Mouse (Mus musculus): Measurements from ENCODE around the gene Sox15.

DNA sequence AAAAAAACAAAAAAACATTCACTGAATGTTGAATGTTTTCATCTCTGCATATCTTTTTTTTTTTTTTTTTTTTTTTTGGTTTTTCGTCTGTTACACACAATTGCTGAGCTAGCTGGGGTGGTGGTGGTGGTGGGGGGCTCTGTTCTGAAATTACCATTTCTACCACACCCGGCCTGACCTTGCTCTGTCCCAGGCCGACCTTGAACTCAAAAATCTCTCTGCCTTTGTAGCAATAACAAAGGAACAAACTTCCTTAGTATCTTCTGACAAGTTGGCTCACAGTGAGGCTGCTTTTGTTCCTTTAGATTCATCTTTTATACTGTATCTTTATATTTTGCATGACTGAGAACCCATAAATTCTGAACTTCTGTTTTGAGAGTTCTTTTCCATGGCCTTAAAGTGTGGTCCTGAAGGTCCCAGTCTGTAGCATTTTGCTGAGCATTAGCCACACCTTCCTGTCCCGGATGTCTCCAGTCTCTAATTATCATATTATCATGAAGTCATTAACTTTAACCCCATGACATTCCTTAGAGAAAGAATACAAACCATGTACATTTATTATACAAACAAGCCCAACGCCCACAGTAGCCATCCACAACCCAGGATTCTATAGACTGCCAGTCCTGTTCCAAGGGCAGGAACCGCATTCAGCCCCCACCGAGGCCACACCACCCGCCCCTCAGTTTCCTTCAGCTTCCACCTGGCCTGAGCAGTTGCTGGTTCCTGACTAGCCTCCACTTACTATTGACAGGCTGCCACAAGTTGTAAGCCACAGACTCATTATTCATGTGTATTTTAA, 48.9 kb downstream of the Sox15 start:
- TF ChIP-seq GATA1 (IDR thresholded peaks at IDR 0.05; ENCODE audit: low read length): no peak
- TF ChIP-seq TAL1 (IDR thresholded peaks at IDR 0.05; ENCODE audit: low read length): no peak
